Mouse (Mus musculus): ENCODE results near the gene Itpr1.

- TF ChIP-seq CTCF (conservative IDR thresholded peaks at IDR 0.05; ENCODE audit: insufficient read depth, insufficient read length, low read depth, low read length) (no peak), POLR2A (IDR thresholded peaks at IDR 0.05; ENCODE audit: low read depth, low read length) (no peak)
These were observed 13.3 kb downstream of the Itpr1 start for GRCm38 (mm10) chr6:108226230-108226629.
